Mouse (Mus musculus): ENCODE data around the gene Qpctl. TPM values are rescaled to one million over a fixed set of nuclear protein-coding genes. Genes with fewer than 3 reads are reported as not detected.

The Qpctl gene
- 10.5 and 11.1 TPM in 2 replicates for polyA plus RNA-seq (2015; fragmentation: Nextera tagmentation; extraction: Ambion mirVana)

DNA sequence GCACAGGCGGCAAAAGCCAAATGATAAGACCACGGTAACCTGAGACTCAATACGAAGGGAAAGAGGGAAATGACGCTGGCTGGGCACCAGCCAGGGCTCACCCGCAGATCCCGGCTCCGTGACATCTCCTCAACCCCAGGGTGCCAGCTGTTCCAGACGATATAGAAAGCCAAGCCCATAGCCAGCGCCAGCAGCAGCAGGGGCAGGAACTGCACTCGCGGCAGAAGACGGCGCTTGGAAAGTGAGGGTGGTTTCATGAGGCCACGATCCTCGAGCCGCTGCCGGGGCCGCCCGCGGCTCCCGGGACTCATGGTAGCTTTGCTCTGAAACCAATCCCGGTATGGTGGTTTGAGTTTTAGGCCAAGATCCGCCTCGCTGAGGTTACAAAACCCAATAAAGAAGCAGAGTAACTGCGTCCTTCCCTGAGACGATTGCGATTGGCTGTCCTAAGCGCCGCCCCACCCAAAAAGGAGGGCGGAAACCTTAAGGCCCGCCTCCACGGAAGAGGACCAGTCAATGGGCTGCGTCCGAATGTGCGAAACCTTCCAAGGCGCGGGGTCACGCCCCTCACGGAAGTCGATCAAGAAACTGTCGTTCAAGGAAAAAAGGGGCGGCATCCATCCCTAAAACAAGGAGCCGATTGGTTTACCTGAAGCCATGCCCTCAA is at the start of gene Qpctl:
Qpctl (minus strand) TSS at position 417 of the 667 bp plus-strand sequence.
- H3K9me3 ChIP-seq (ENCODE audit: control insufficient read depth, low read length) = no peaks in the 10 kb centered on the region
- under 1% methylated on average over 43 of the region's 43 CpGs for WGBS
- peak; percentile 97 for ATAC-seq

DNA sequence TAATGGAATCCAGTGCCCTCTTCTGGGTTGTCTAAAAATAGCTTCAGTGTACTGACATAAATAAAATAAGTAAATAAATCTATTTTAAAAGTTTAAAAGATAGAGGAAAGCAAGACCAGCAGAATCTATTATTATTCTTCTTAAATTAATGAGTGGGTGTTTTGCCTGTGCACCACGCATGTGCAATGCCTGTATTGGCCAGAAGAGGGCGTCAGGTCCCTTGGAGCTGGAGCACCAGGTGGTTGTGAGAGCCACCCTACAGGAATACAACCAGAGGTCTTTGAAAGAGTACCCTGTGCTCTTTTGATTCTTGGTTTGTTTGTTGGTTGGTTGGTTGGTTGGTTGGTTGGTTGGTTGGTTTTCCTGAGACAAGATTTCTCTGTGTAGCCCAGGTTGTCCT is 48.9 kb upstream of the Qpctl start:
- H3K9me3 ChIP-seq (ENCODE audit: control insufficient read depth, low read length) = peaks cover 5% of the 10 kb centered on the region; the same call in 1 of the 2 replicates
- no peak overlapping the region for H3K9ac ChIP-seq (ENCODE audit: low read depth, low read length)
- H3K4me3 ChIP-seq (ENCODE audit: low read length) = no peak overlapping the region
- WGBS = 37% methylated on average over 2 of the region's 2 CpGs
- peaks cover 12% of the 10 kb centered on the region for H3K36me3 ChIP-seq (ENCODE audit: control insufficient read depth, insufficient read depth, low read length)
- no peak overlapping the region for H3K27ac ChIP-seq (ENCODE audit: low read length)
- no peaks in the 10 kb centered on the region for H3K27me3 ChIP-seq (replicated peaks; ENCODE audit: control insufficient read depth, insufficient read depth, low read length)
- no peak overlapping the region for H3K4me2 ChIP-seq (ENCODE audit: low read depth, low read length)
- H3K4me1 ChIP-seq (ENCODE audit: control insufficient read depth, insufficient read depth, low read length) = no peaks in the 10 kb centered on the region
- no peak for ATAC-seq

More for the DNA sequence above, at the start of gene Qpctl:
- H3K27me3 ChIP-seq (replicated peaks; ENCODE audit: control insufficient read depth, insufficient read depth, low read length) = no peaks in the 10 kb centered on the region
- peaks cover 3% of the 10 kb centered on the region; the same call in 1 of the 2 replicates for H3K36me3 ChIP-seq (ENCODE audit: control insufficient read depth, insufficient read depth, low read length)
- peak within 1 kb of the TSS; percentile 85 for H3K27ac ChIP-seq (ENCODE audit: low read length)
- H3K4me2 ChIP-seq (ENCODE audit: low read depth, low read length) = peak within 1 kb of the TSS; percentile 95
- H3K9ac ChIP-seq (ENCODE audit: low read depth, low read length) = peak within 1 kb of the TSS; percentile 75
- H3K4me1 ChIP-seq (ENCODE audit: control insufficient read depth, insufficient read depth, low read length) = peaks cover 11% of the 10 kb centered on the region
- peak within 1 kb of the TSS; percentile 69 for H3K4me3 ChIP-seq (ENCODE audit: low read length)

DNA sequence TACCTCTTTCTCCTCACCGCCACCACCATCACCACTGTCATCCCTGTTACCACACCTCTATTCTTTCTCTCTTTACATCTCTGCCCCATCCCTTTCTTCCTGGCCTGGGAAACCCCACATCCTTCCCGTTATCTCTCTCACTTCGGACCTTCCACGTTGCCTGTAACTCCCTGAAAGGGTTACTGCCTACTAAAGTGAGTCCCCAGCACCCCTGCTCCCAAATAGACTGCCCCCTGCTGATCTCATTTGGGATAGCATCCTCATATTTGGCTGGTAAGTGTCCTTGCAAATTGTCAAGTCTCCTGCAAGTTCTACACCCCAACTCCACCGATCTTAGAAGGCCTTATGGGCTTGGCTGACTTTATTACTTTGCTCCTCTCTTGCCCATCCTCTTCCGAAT is 47.6 kb upstream of the Qpctl start:
- Histone ChIP-seq H3K4me1 (ENCODE audit: control insufficient read depth, insufficient read depth, low read length) (no peaks in the 10 kb centered on the region), H3K4me3 (ENCODE audit: low read length) (no peak overlapping the region), H3K27ac (ENCODE audit: low read length) (no peak overlapping the region), H3K36me3 (ENCODE audit: control insufficient read depth, insufficient read depth, low read length) (peaks cover 12% of the 10 kb centered on the region), H3K27me3 (replicated peaks; ENCODE audit: control insufficient read depth, insufficient read depth, low read length) (no peaks in the 10 kb centered on the region), H3K9ac (ENCODE audit: low read depth, low read length) (no peak overlapping the region), H3K9me3 (ENCODE audit: control insufficient read depth, low read length) (peaks cover 5% of the 10 kb centered on the region; the same call in 1 of the 2 replicates), H3K4me2 (ENCODE audit: low read depth, low read length) (no peak overlapping the region)
- ATAC-seq = no peak
- 62% methylated on average over 6 of the region's 6 CpGs for WGBS

DNA sequence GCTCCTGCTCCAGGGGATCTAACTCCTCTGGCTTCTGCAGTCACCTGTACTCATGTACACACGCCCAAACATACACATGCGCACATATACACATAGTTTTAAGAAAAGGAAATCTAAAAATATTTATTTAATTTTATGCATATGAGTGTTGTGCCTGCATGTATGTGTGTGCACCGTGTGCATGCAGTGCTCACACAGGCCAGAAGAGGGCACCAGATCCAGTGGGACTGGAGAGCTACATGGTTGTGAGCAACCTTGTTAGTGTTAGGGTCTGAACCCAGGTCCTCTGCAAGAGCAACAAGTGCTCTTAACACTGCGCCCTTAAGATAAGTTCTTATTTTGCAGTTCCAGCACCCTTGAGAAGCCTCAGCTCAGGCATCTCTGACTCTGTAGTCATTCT is 45.6 kb upstream of the Qpctl start:
- Histone ChIP-seq H3K4me1 (ENCODE audit: control insufficient read depth, insufficient read depth, low read length) (no peaks in the 10 kb centered on the region), H3K36me3 (ENCODE audit: control insufficient read depth, insufficient read depth, low read length) (peaks cover 10% of the 10 kb centered on the region), H3K9me3 (ENCODE audit: control insufficient read depth, low read length) (peaks cover 5% of the 10 kb centered on the region; the same call in 1 of the 2 replicates), H3K4me2 (ENCODE audit: low read depth, low read length) (no peak overlapping the region), H3K4me3 (ENCODE audit: low read length) (no peak overlapping the region), H3K27ac (ENCODE audit: low read length) (no peak overlapping the region), H3K27me3 (replicated peaks; ENCODE audit: control insufficient read depth, insufficient read depth, low read length) (no peaks in the 10 kb centered on the region), H3K9ac (ENCODE audit: low read depth, low read length) (no peak overlapping the region)
- no peak for ATAC-seq
- 96% methylated on average over 4 of the region's 4 CpGs for WGBS

DNA sequence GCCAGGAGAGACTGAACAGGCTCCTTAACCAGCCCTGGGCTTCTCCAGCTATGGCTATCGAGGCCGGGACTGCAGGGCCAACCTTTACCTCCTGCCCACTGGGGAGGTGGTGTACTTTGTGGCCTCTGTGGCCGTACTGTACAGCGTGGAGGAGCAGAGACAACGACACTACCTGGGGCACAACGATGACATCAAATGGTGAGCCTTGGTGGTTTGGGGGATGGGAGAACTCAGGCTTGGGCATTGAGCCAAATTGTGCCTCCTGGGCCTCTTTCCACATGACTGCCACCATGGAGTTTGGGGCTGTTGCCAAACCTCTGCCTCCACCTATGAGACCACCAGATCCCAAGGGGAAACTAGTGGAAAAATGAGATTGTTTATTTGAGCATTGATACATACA is 35.7 kb upstream of the Qpctl start:
- Histone ChIP-seq H3K36me3 (ENCODE audit: control insufficient read depth, insufficient read depth, low read length) (no peaks in the 10 kb centered on the region), H3K27ac (ENCODE audit: low read length) (no peak overlapping the region), H3K4me1 (ENCODE audit: control insufficient read depth, insufficient read depth, low read length) (peaks cover 12% of the 10 kb centered on the region), H3K9ac (ENCODE audit: low read depth, low read length) (no peak overlapping the region), H3K9me3 (ENCODE audit: control insufficient read depth, low read length) (no peaks in the 10 kb centered on the region), H3K4me2 (ENCODE audit: low read depth, low read length) (no peak overlapping the region), H3K27me3 (replicated peaks; ENCODE audit: control insufficient read depth, insufficient read depth, low read length) (peaks cover 5% of the 10 kb centered on the region), H3K4me3 (ENCODE audit: low read length) (no peak overlapping the region)
- ATAC-seq = no peak
- 73% methylated on average over 6 of the region's 6 CpGs for WGBS

DNA sequence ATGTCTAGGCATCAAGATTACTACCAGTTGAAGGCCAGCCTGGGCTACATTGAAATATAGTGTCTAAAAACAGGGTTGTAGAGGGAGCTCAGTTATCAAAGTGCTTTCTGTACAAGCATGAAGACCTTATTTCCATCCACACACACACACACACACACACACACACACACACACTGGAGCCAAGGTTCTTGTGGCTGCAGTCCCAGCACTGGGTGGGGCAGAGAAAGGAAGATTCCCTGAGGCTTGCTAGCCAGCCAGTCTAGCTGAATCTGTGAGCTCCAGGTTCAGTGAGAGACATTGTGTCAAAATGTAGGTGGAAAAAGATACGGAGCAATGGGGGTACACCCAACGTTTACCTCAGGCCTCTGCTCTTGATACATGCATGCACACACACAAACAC is 35.2 kb upstream of the Qpctl start:
- 89% methylated on average over 2 of the region's 2 CpGs for WGBS
- no peak overlapping the region for H3K4me3 ChIP-seq (ENCODE audit: low read length)
- H3K36me3 ChIP-seq (ENCODE audit: control insufficient read depth, insufficient read depth, low read length) = no peaks in the 10 kb centered on the region
- ATAC-seq = no peak
- H3K9me3 ChIP-seq (ENCODE audit: control insufficient read depth, low read length) = no peaks in the 10 kb centered on the region
- H3K9ac ChIP-seq (ENCODE audit: low read depth, low read length) = no peak overlapping the region
- no peak overlapping the region for H3K27ac ChIP-seq (ENCODE audit: low read length)
- H3K27me3 ChIP-seq (replicated peaks; ENCODE audit: control insufficient read depth, insufficient read depth, low read length) = peaks cover 10% of the 10 kb centered on the region
- H3K4me2 ChIP-seq (ENCODE audit: low read depth, low read length) = no peak overlapping the region
- peaks cover 17% of the 10 kb centered on the region for H3K4me1 ChIP-seq (ENCODE audit: control insufficient read depth, insufficient read depth, low read length)

DNA sequence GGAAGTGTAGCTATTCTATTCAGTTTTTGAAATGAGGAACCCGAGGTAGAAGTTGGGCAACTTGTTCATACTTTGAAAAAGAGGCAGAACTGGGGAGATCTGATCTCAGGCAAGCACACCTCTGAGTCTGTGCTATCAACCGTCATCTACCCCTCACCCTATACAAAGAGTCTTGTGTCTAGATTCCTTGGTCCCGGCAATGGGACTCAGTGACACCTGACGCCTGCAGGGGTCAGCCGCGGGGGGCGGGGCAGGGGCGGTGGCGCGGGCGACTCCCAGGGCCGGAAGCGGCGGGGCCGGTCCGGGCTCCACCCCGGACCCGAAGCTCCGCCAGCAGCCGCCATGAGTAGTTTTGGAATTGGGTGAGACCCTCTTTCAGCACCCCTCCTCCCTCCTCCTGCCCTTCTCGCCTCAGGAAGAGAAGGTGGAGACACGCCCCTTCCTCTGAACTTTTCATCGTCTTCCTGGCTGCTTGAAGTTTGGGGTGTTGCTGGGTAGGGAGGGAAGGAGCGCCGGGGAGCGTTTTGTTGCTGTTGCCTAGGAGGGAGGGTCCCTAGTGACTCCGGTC is 31.9 kb upstream of the Qpctl start:
- no peak overlapping the region for H3K27ac ChIP-seq (ENCODE audit: low read length)
- H3K4me3 ChIP-seq (ENCODE audit: low read length) = peak overlapping the region; percentile 64
- peak overlapping the region; percentile 74 for H3K9ac ChIP-seq (ENCODE audit: low read depth, low read length)
- no peaks in the 10 kb centered on the region for H3K36me3 ChIP-seq (ENCODE audit: control insufficient read depth, insufficient read depth, low read length)
- no peaks in the 10 kb centered on the region for H3K9me3 ChIP-seq (ENCODE audit: control insufficient read depth, low read length)
- ATAC-seq = peak; percentile 57
- under 1% methylated on average over 26 of the region's 27 CpGs for WGBS
- H3K4me1 ChIP-seq (ENCODE audit: control insufficient read depth, insufficient read depth, low read length) = peaks cover 24% of the 10 kb centered on the region
- H3K4me2 ChIP-seq (ENCODE audit: low read depth, low read length) = peak overlapping the region; percentile 70
- peaks cover 43% of the 10 kb centered on the region for H3K27me3 ChIP-seq (replicated peaks; ENCODE audit: control insufficient read depth, insufficient read depth, low read length)

DNA sequence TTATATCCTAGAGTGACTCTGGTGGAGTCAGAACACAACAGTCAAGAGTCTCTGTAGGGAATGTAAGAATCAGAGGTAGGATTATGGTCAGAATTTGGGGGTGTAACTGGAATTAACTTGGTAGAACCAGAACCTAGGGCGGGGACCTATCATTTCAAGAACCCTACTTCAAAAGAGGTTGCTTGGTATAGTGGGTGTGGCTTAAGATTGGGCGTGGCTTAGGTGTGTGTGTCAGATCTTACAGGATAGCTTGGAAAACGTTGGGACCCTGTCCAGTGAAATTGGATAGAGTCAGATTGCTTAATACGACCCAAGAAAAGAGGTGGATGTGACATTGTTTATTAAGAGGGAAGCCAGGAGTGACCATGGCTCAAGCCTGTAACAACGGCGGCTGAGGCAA is 30.8 kb upstream of the Qpctl start:
- H3K27me3 ChIP-seq (replicated peaks; ENCODE audit: control insufficient read depth, insufficient read depth, low read length) = peaks cover 50% of the 10 kb centered on the region

DNA sequence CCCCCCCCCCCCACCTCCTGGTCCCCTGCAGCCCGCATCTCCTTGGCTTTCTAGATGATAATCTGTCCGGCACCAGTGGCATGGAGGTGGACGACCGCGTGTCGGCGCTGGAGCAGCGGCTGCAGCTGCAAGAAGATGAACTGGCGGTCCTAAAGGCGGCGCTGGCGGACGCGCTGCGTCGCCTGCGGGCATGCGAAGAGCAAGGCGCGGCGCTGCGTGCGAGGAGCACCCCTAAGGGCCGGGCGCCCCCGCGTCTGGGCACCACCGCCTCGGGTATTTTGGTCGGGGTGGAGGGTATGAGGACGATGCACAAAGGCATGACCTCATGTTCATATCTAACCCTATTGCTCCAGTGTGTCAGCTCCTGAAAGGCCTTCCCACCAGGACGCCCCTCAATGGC is 30.1 kb upstream of the Qpctl start:
- no peak overlapping the region for H3K27ac ChIP-seq (ENCODE audit: low read length)
- H3K4me2 ChIP-seq (ENCODE audit: low read depth, low read length) = peak overlapping the region; percentile 38
- peaks cover 50% of the 10 kb centered on the region for H3K27me3 ChIP-seq (replicated peaks; ENCODE audit: control insufficient read depth, insufficient read depth, low read length)
- peak overlapping the region; percentile 30 for H3K4me3 ChIP-seq (ENCODE audit: low read length)
- under 1% methylated on average over 31 of the region's 32 CpGs for WGBS
- ATAC-seq = peak; percentile 17; the same call in 1 of the 2 replicates
- H3K36me3 ChIP-seq (ENCODE audit: control insufficient read depth, insufficient read depth, low read length) = no peaks in the 10 kb centered on the region
- H3K9me3 ChIP-seq (ENCODE audit: control insufficient read depth, low read length) = no peaks in the 10 kb centered on the region
- peaks cover 21% of the 10 kb centered on the region for H3K4me1 ChIP-seq (ENCODE audit: control insufficient read depth, insufficient read depth, low read length)
- H3K9ac ChIP-seq (ENCODE audit: low read depth, low read length) = 0 out of 2 replicates have a peak overlapping the region, but pooled peaks have one; percentile 10

More for the DNA sequence above, 30.8 kb upstream of the Qpctl start:
- no peaks in the 10 kb centered on the region for H3K36me3 ChIP-seq (ENCODE audit: control insufficient read depth, insufficient read depth, low read length)
- H3K9ac ChIP-seq (ENCODE audit: low read depth, low read length) = no peak overlapping the region
- H3K4me3 ChIP-seq (ENCODE audit: low read length) = no peak overlapping the region
- peaks cover 25% of the 10 kb centered on the region for H3K4me1 ChIP-seq (ENCODE audit: control insufficient read depth, insufficient read depth, low read length)
- H3K4me2 ChIP-seq (ENCODE audit: low read depth, low read length) = peak overlapping the region; percentile 38; the same call in 1 of the 2 replicates
- WGBS = 39% methylated on average over 6 of the region's 6 CpGs
- H3K9me3 ChIP-seq (ENCODE audit: control insufficient read depth, low read length) = no peaks in the 10 kb centered on the region
- no peak for ATAC-seq
- no peak overlapping the region for H3K27ac ChIP-seq (ENCODE audit: low read length)

Measured in intestine, embryonic 16.5 days (tissue).